In genomic region chrX:11255564-11256360, GRCm38 (mm10) we compare ENCODE assay signal across 21 mouse cellular contexts. TPM values are rescaled to one million over a fixed set of nuclear protein-coding genes. Genes with fewer than 3 reads are reported as not detected.
A peak's percentile ranks its signal among the peaks of the same experiment; 100 is the strongest.
DNase-seq lines count a peak whose midpoint lies in the region; ATAC-seq lines count a peak whose summit lies in the region.
"Had no signal": no experiment of that assay in that cellular context is flagged by ENCODE, and none has a peak within 500 bp of the region (broad histone marks: within the 10 kb centered on the region; RNA-seq: fewer than 3 reads in every experiment).

No protein-coding gene starts in this region.

- 52% methylated on average over 8 of the region's 8 CpGs for WGBS in heart, embryonic 13.5 days
- 27% methylated on average over 8 of the region's 8 CpGs for WGBS in lung, embryonic 15.5 days
- WGBS in embryonic facial prominence, embryonic 10.5 days = 50% methylated on average over 8 of the region's 8 CpGs
- WGBS in limb, embryonic 12.5 days = 26% methylated on average over 8 of the region's 8 CpGs

- peaks cover 37% of the 10 kb centered on the region for H3K27me3 ChIP-seq in heart, embryonic 13.5 days (replicated peaks)
- peaks cover 8% of the 10 kb centered on the region; the same call in 1 of the 2 replicates for H3K27me3 ChIP-seq in lung, embryonic 15.5 days
- peaks cover 95% of the 10 kb centered on the region for H3K27me3 ChIP-seq in embryonic facial prominence, embryonic 10.5 days (replicated peaks; ENCODE audit: low read depth, poor library complexity, severe bottlenecking)
- H3K27me3 ChIP-seq in limb, embryonic 12.5 days = peaks cover 52% of the 10 kb centered on the region
- H3K27me3 ChIP-seq: forebrain, embryonic 15.5 days; hindbrain, embryonic 15.5 days had no signal

- no peak overlapping the region for H3K4me3 ChIP-seq in heart, embryonic 13.5 days
- no peak overlapping the region for H3K4me3 ChIP-seq in lung, embryonic 15.5 days
- H3K4me3 ChIP-seq in embryonic facial prominence, embryonic 10.5 days = no peak overlapping the region
- H3K4me3 ChIP-seq in limb, embryonic 12.5 days (replicated peaks) = no peak overlapping the region
- H3K4me3 ChIP-seq: forebrain, embryonic 15.5 days; hindbrain, embryonic 15.5 days had no signal

- H3K4me1 ChIP-seq in heart, embryonic 13.5 days = peaks cover 3% of the 10 kb centered on the region; the same call in 1 of the 2 replicates
- H3K4me1 ChIP-seq in lung, embryonic 15.5 days = peaks cover 15% of the 10 kb centered on the region; the same call in 1 of the 2 replicates
- peaks cover 23% of the 10 kb centered on the region for H3K4me1 ChIP-seq in embryonic facial prominence, embryonic 10.5 days
- H3K4me1 ChIP-seq in limb, embryonic 12.5 days (replicated peaks) = peaks cover 19% of the 10 kb centered on the region
- H3K4me1 ChIP-seq: forebrain, embryonic 15.5 days; hindbrain, embryonic 15.5 days had no signal

- H3K36me3 ChIP-seq in heart, embryonic 13.5 days = no peaks in the 10 kb centered on the region
- no peaks in the 10 kb centered on the region for H3K36me3 ChIP-seq in lung, embryonic 15.5 days
- H3K36me3 ChIP-seq in embryonic facial prominence, embryonic 10.5 days (replicated peaks) = no peaks in the 10 kb centered on the region
- no peaks in the 10 kb centered on the region for H3K36me3 ChIP-seq in limb, embryonic 12.5 days
- H3K36me3 ChIP-seq: forebrain, embryonic 15.5 days; hindbrain, embryonic 15.5 days had no signal

- H3K9me3 ChIP-seq in heart, embryonic 13.5 days = no peaks in the 10 kb centered on the region
- no peaks in the 10 kb centered on the region for H3K9me3 ChIP-seq in lung, embryonic 15.5 days
- H3K9me3 ChIP-seq in embryonic facial prominence, embryonic 10.5 days = no peaks in the 10 kb centered on the region
- H3K9me3 ChIP-seq in limb, embryonic 12.5 days = no peaks in the 10 kb centered on the region
- H3K9me3 ChIP-seq: forebrain, embryonic 15.5 days; hindbrain, embryonic 15.5 days had no signal

- no peak overlapping the region for H3K9ac ChIP-seq in heart, embryonic 13.5 days
- no peak overlapping the region for H3K9ac ChIP-seq in lung, embryonic 15.5 days
- H3K9ac ChIP-seq in limb, embryonic 12.5 days (replicated peaks) = no peak overlapping the region
- H3K9ac ChIP-seq: forebrain, embryonic 15.5 days; hindbrain, embryonic 15.5 days had no signal

- DNase-seq in heart, postnatal 4 days = no peak
- no peak for DNase-seq in lung, postnatal 25 days (ENCODE audit: low spot score)
- DNase-seq in embryonic facial prominence, embryonic 10.5 days (ENCODE audit: low spot score) = peak; percentile 13
- no peak for DNase-seq in ovary, postnatal 36 days (ENCODE audit: low spot score)
- no peak for DNase-seq in urinary bladder, postnatal 4 days (ENCODE audit: low spot score in 2 of 2)
- DNase-seq: cerebellum, postnatal 25 days; heart, postnatal 14 days; lung, postnatal 14 days; midbrain, embryonic 14.5 days; right cerebral cortex, postnatal 25 days had no signal

- no peak overlapping the region for H3K4me2 ChIP-seq in heart, embryonic 13.5 days
- no peak overlapping the region for H3K4me2 ChIP-seq in lung, embryonic 15.5 days
- H3K4me2 ChIP-seq in limb, embryonic 12.5 days = no peak overlapping the region
- H3K4me2 ChIP-seq: forebrain, embryonic 15.5 days; hindbrain, embryonic 15.5 days had no signal

- peak overlapping the region; percentile 48; the same call in 1 of the 2 replicates for H3K27ac ChIP-seq in heart, embryonic 13.5 days (replicated peaks)
- peak overlapping the region; percentile 60; the same call in 1 of the 2 replicates for H3K27ac ChIP-seq in lung, embryonic 15.5 days
- H3K27ac ChIP-seq in embryonic facial prominence, embryonic 10.5 days (replicated peaks) = peak overlapping the region; percentile 66
- H3K27ac ChIP-seq in limb, embryonic 12.5 days = peak overlapping the region; percentile 41; the same call in 1 of the 2 replicates
- H3K27ac ChIP-seq: forebrain, embryonic 15.5 days; hindbrain, embryonic 15.5 days had no signal

- ATAC-seq in heart, embryonic 13.5 days (ENCODE audit: extremely low read depth, insufficient number of reproducible peaks, low FRiP score, low TSS enrichment) = no peak
- peak; percentile 60; the same call in 1 of the 2 replicates for ATAC-seq in lung, embryonic 15.5 days (ENCODE audit: borderline replicate concordance, extremely low read depth, low FRiP score, low TSS enrichment)
- ATAC-seq in limb, embryonic 12.5 days (ENCODE audit: insufficient number of reproducible peaks, insufficient read depth, low FRiP score, low TSS enrichment, low read depth) = peak; percentile 63
- ATAC-seq: forebrain, embryonic 15.5 days had no signal

RNA-seq across cellular contexts. Expression of gene H2al1a, which starts 43.3 kb away (rescaled TPM):
- not detected in 2 replicates for polyA plus RNA-seq in heart, embryonic 13.5 days (2015; fragmentation: Nextera tagmentation; extraction: Ambion mirVana)
- total RNA-seq in heart, postnatal 4 days (2021) = not detected
- not detected in 2 replicates for polyA plus RNA-seq in lung, embryonic 15.5 days (2015; fragmentation: Nextera tagmentation; extraction: Ambion mirVana)
- not detected in 2 replicates for polyA plus RNA-seq in embryonic facial prominence, embryonic 10.5 days (2016; fragmentation: Nextera tagmentation; extraction: Ambion mirVana)
- not detected in 2 replicates for polyA plus RNA-seq in limb, embryonic 12.5 days (2016; fragmentation: Nextera tagmentation; extraction: Ambion mirVana)
- total RNA-seq: gastrocnemius, adult 8-10 months; heart, adult 8-10 months; heart, postnatal 14 days; layer of hippocampus, adult 8-10 months; left cerebral cortex, adult 8-10 months; liver, adult 2 months had no signal
- polyA plus RNA-seq: forebrain, embryonic 15.5 days; hindbrain, embryonic 15.5 days; liver, adult 2 months; midbrain, embryonic 14.5 days; urinary bladder, adult 2 months had no signal

RNA-seq across cellular contexts. Expression of gene H2al1b, which starts 46.5 kb away (rescaled TPM):
- polyA plus RNA-seq in heart, embryonic 13.5 days (2015; fragmentation: Nextera tagmentation; extraction: Ambion mirVana) = not detected in 2 replicates
- not detected for total RNA-seq in heart, postnatal 4 days (2021)
- not detected in 2 replicates for polyA plus RNA-seq in lung, embryonic 15.5 days (2015; fragmentation: Nextera tagmentation; extraction: Ambion mirVana)
- polyA plus RNA-seq in embryonic facial prominence, embryonic 10.5 days (2016; fragmentation: Nextera tagmentation; extraction: Ambion mirVana) = not detected in 2 replicates
- not detected in 2 replicates for polyA plus RNA-seq in limb, embryonic 12.5 days (2016; fragmentation: Nextera tagmentation; extraction: Ambion mirVana)
- total RNA-seq: gastrocnemius, adult 8-10 months; heart, adult 8-10 months; heart, postnatal 14 days; layer of hippocampus, adult 8-10 months; left cerebral cortex, adult 8-10 months; liver, adult 2 months had no signal
- polyA plus RNA-seq: forebrain, embryonic 15.5 days; hindbrain, embryonic 15.5 days; liver, adult 2 months; midbrain, embryonic 14.5 days; urinary bladder, adult 2 months had no signal

RNA-seq across cellular contexts. Expression of gene H2al1c, which starts 49.7 kb away (rescaled TPM):
- polyA plus RNA-seq in heart, embryonic 13.5 days (2015; fragmentation: Nextera tagmentation; extraction: Ambion mirVana) = not detected in 2 replicates
- not detected for total RNA-seq in heart, postnatal 4 days (2021)
- not detected in 2 replicates for polyA plus RNA-seq in lung, embryonic 15.5 days (2015; fragmentation: Nextera tagmentation; extraction: Ambion mirVana)
- polyA plus RNA-seq in embryonic facial prominence, embryonic 10.5 days (2016; fragmentation: Nextera tagmentation; extraction: Ambion mirVana) = not detected in 2 replicates
- polyA plus RNA-seq in limb, embryonic 12.5 days (2016; fragmentation: Nextera tagmentation; extraction: Ambion mirVana) = not detected in 2 replicates
- total RNA-seq: gastrocnemius, adult 8-10 months; heart, adult 8-10 months; heart, postnatal 14 days; layer of hippocampus, adult 8-10 months; left cerebral cortex, adult 8-10 months; liver, adult 2 months had no signal
- polyA plus RNA-seq: forebrain, embryonic 15.5 days; hindbrain, embryonic 15.5 days; liver, adult 2 months; midbrain, embryonic 14.5 days; urinary bladder, adult 2 months had no signal

RNA-seq across cellular contexts. Expression of gene H2al1d, which starts 52.9 kb away (rescaled TPM):
- polyA plus RNA-seq in heart, embryonic 13.5 days (2015; fragmentation: Nextera tagmentation; extraction: Ambion mirVana) = not detected in 2 replicates
- not detected for total RNA-seq in heart, postnatal 4 days (2021)
- polyA plus RNA-seq in lung, embryonic 15.5 days (2015; fragmentation: Nextera tagmentation; extraction: Ambion mirVana) = not detected in 2 replicates
- not detected in 2 replicates for polyA plus RNA-seq in embryonic facial prominence, embryonic 10.5 days (2016; fragmentation: Nextera tagmentation; extraction: Ambion mirVana)
- polyA plus RNA-seq in limb, embryonic 12.5 days (2016; fragmentation: Nextera tagmentation; extraction: Ambion mirVana) = not detected in 2 replicates
- total RNA-seq: gastrocnemius, adult 8-10 months; heart, adult 8-10 months; heart, postnatal 14 days; layer of hippocampus, adult 8-10 months; left cerebral cortex, adult 8-10 months; liver, adult 2 months had no signal
- polyA plus RNA-seq: forebrain, embryonic 15.5 days; hindbrain, embryonic 15.5 days; liver, adult 2 months; midbrain, embryonic 14.5 days; urinary bladder, adult 2 months had no signal

RNA-seq across cellular contexts. Expression of gene H2al1e, which starts 56.0 kb away (rescaled TPM):
- polyA plus RNA-seq in heart, embryonic 13.5 days (2015; fragmentation: Nextera tagmentation; extraction: Ambion mirVana) = not detected in 2 replicates
- not detected for total RNA-seq in heart, postnatal 4 days (2021)
- not detected in 2 replicates for polyA plus RNA-seq in lung, embryonic 15.5 days (2015; fragmentation: Nextera tagmentation; extraction: Ambion mirVana)
- polyA plus RNA-seq in embryonic facial prominence, embryonic 10.5 days (2016; fragmentation: Nextera tagmentation; extraction: Ambion mirVana) = not detected in 2 replicates
- polyA plus RNA-seq in limb, embryonic 12.5 days (2016; fragmentation: Nextera tagmentation; extraction: Ambion mirVana) = not detected in 2 replicates
- total RNA-seq: gastrocnemius, adult 8-10 months; heart, adult 8-10 months; heart, postnatal 14 days; layer of hippocampus, adult 8-10 months; liver, adult 2 months had no signal
- polyA plus RNA-seq: forebrain, embryonic 15.5 days; hindbrain, embryonic 15.5 days; liver, adult 2 months; midbrain, embryonic 14.5 days; urinary bladder, adult 2 months had no signal
